Mouse (Mus musculus) hindbrain, embryonic 13.5 days (tissue): ENCODE measurements around the gene Dtd2. TPM values are rescaled to one million over a fixed set of nuclear protein-coding genes. Genes with fewer than 3 reads are reported as not detected.

Experiments
- ATAC-seq: fragments of 200-750 bp; cut with Nextera tagmentation; 2 replicates; pipeline ENCODE4 v1.8.0; 2017; ENCODE audit warnings: moderate TSS enrichment; ENCODE audit not compliant: low FRiP score
- H3K27ac ChIP-seq: fragments of 300-500 bp; sonication (generic); 2 replicates; pipeline ENCODE4 v1.5.1; 2015; ENCODE audit warnings: inconsistent platforms, mild to moderate bottlenecking, moderate library complexity
- H3K27me3 ChIP-seq: fragments of 300-500 bp; sonication (generic); 2 replicates; pipeline ENCODE4 v1.6.1; 2015; ENCODE audit warnings: mild to moderate bottlenecking, inconsistent platforms
- H3K36me3 ChIP-seq: fragments of 300-500 bp; sonication (generic); 2 replicates; pipeline ENCODE4 v1.6.1; 2015; ENCODE audit warnings: mild to moderate bottlenecking, inconsistent platforms
- H3K4me1 ChIP-seq: fragments of 300-500 bp; sonication (generic); replicated peaks from 2 replicates; pipeline ENCODE4 v1.6.1; 2015; ENCODE audit warnings: inconsistent platforms
- H3K4me2 ChIP-seq: fragments of 300-500 bp; sonication (generic); 2 replicates; pipeline ENCODE4 v1.6.1; 2015; ENCODE audit warnings: inconsistent platforms, mild to moderate bottlenecking, moderate library complexity
- H3K4me3 ChIP-seq: fragments of 300-500 bp; sonication (generic); 2 replicates; pipeline ENCODE4 v1.5.1; 2015; ENCODE audit warnings: mild to moderate bottlenecking, inconsistent platforms
- H3K9ac ChIP-seq: fragments of 300-500 bp; sonication (generic); 2 replicates; pipeline ENCODE4 v1.6.1; 2015; ENCODE audit warnings: mild to moderate bottlenecking, inconsistent platforms
- H3K9me3 ChIP-seq: fragments of 300-500 bp; sonication (generic); 2 replicates; pipeline ENCODE4 v1.6.1; 2016; ENCODE audit warnings: inconsistent platforms
- WGBS: fragments of 180-500 bp; shearing (Covaris S2); methylation state at CpG from one replicate; pipeline ENCODE4 v1.1.7; 2015; 5-methylcytosine and 5-hydroxymethylcytosine counted together
- polyA plus RNA-seq: library from polyadenylated mRNA; unstranded; fragments of >200 nt; fragmentation: Nextera tagmentation; extraction: Ambion mirVana; gene quantifications from 2 replicates; pipeline ENCODE4 v1.2.1, GENCODE M21; 2015

The Dtd2 gene
- polyA plus RNA-seq, 1 experiment from 2014 or later, result 16.5 TPM

GRCm38 (mm10) chr12:51974381-51974780 is 31.9 kb downstream of the Dtd2 start:
- 94% methylated on average over 1 of the region's 1 CpGs for WGBS
- no peak for ATAC-seq
- no peak overlapping the region for H3K4me3 ChIP-seq
- H3K9ac ChIP-seq, result no peak overlapping the region
- H3K27ac ChIP-seq, result no peak overlapping the region
- peaks cover 5% of the 10 kb centered on the region; the same call in 1 of the 2 replicates for H3K9me3 ChIP-seq
- peaks cover 14% of the 10 kb centered on the region for H3K4me1 ChIP-seq
- H3K27me3 ChIP-seq, result 0 out of 2 replicates have a peak, but pooled peaks cover 2% of the 10 kb centered on the region
- no peak overlapping the region for H3K4me2 ChIP-seq
- H3K36me3 ChIP-seq, result no peaks in the 10 kb centered on the region

- Histone ChIP-seq H3K4me1 (peaks cover 14% of the 10 kb centered on the region), H3K9ac (no peak overlapping the region), H3K9me3 (peaks cover 5% of the 10 kb centered on the region; the same call in 1 of the 2 replicates), H3K4me2 (no peak overlapping the region), H3K36me3 (no peaks in the 10 kb centered on the region), H3K4me3 (no peak overlapping the region), H3K27ac (no peak overlapping the region), H3K27me3 (0 out of 2 replicates have a peak, but pooled peaks cover 2% of the 10 kb centered on the region)
- no peak for ATAC-seq
- 97% methylated on average over 5 of the region's 5 CpGs for WGBS
Measured at GRCm38 (mm10) chr12:51972269-51973065, 33.8 kb downstream of the Dtd2 start.

- Histone ChIP-seq H3K27ac (peak within 1 kb of the TSS; percentile 90), H3K4me3 (peak within 1 kb of the TSS; percentile 92), H3K4me1 (peaks cover 14% of the 10 kb centered on the region), H3K9ac (peak within 1 kb of the TSS; percentile 87), H3K4me2 (peak within 1 kb of the TSS; percentile 65), H3K27me3 (0 out of 2 replicates have a peak, but pooled peaks cover 2% of the 10 kb centered on the region), H3K36me3 (no peaks in the 10 kb centered on the region), H3K9me3 (peaks cover 5% of the 10 kb centered on the region; the same call in 1 of the 2 replicates)
- peak; percentile 97 for ATAC-seq
- 1% methylated on average over 51 of the region's 53 CpGs for WGBS
Measured at GRCm38 (mm10) chr12:51971070-51971664, 35.1 kb downstream of the Dtd2 start, which contains the start of gene Heatr5a. Gene Heatr5a (minus strand): TSS chr12:51971321.

GRCm38 (mm10) chr12:51970352-51971069 is 35.8 kb downstream of the Dtd2 start:
- Histone ChIP-seq H3K9me3 (peaks cover 5% of the 10 kb centered on the region; the same call in 1 of the 2 replicates), H3K4me3 (peak overlapping the region; percentile 92), H3K4me2 (peak overlapping the region; percentile 65), H3K27ac (peak overlapping the region; percentile 90), H3K4me1 (peaks cover 14% of the 10 kb centered on the region), H3K27me3 (0 out of 2 replicates have a peak, but pooled peaks cover 2% of the 10 kb centered on the region), H3K9ac (peak overlapping the region; percentile 87), H3K36me3 (no peaks in the 10 kb centered on the region)
- WGBS, result 2% methylated on average over 25 of the region's 35 CpGs
- no peak; the same call in 1 of the 2 replicates for ATAC-seq

GRCm38 (mm10) chr12:51969876-51970275 is 36.4 kb downstream of the Dtd2 start:
- H3K4me3 ChIP-seq, result peak overlapping the region; percentile 92
- no peaks in the 10 kb centered on the region for H3K36me3 ChIP-seq
- no peak for ATAC-seq
- H3K4me1 ChIP-seq, result peaks cover 14% of the 10 kb centered on the region
- 0 out of 2 replicates have a peak, but pooled peaks cover 2% of the 10 kb centered on the region for H3K27me3 ChIP-seq
- H3K27ac ChIP-seq, result no peak overlapping the region
- H3K9ac ChIP-seq, result 0 out of 2 replicates have a peak overlapping the region, but pooled peaks have one; percentile 2
- 35% methylated on average over 7 of the region's 7 CpGs for WGBS
- H3K4me2 ChIP-seq, result peak overlapping the region; percentile 65
- peaks cover 5% of the 10 kb centered on the region; the same call in 1 of the 2 replicates for H3K9me3 ChIP-seq

- H3K27me3 ChIP-seq, result 0 out of 2 replicates have a peak, but pooled peaks cover 2% of the 10 kb centered on the region
- no peak overlapping the region for H3K4me2 ChIP-seq
- peaks cover 15% of the 10 kb centered on the region for H3K4me1 ChIP-seq
- H3K27ac ChIP-seq, result no peak overlapping the region
- no peak overlapping the region for H3K9ac ChIP-seq
- H3K4me3 ChIP-seq, result no peak overlapping the region
- H3K9me3 ChIP-seq, result peaks cover 5% of the 10 kb centered on the region; the same call in 1 of the 2 replicates
- ATAC-seq, result no peak
- 91% methylated on average over 2 of the region's 2 CpGs for WGBS
- no peaks in the 10 kb centered on the region for H3K36me3 ChIP-seq
Measured at GRCm38 (mm10) chr12:51969092-51969491, 37.2 kb downstream of the Dtd2 start.

- 85% methylated on average over 9 of the region's 9 CpGs for WGBS
- H3K9me3 ChIP-seq, result peaks cover 5% of the 10 kb centered on the region; the same call in 1 of the 2 replicates
- H3K4me2 ChIP-seq, result no peak overlapping the region
- H3K4me3 ChIP-seq, result no peak overlapping the region
- no peaks in the 10 kb centered on the region for H3K36me3 ChIP-seq
- peaks cover 17% of the 10 kb centered on the region for H3K4me1 ChIP-seq
- H3K27ac ChIP-seq, result no peak overlapping the region
- no peak for ATAC-seq
- no peak overlapping the region for H3K9ac ChIP-seq
- H3K27me3 ChIP-seq, result 0 out of 2 replicates have a peak, but pooled peaks cover 2% of the 10 kb centered on the region
Measured at GRCm38 (mm10) chr12:51967915-51968595, 38.2 kb downstream of the Dtd2 start.

- ATAC-seq, result no peak
- H3K27me3 ChIP-seq, result no peaks in the 10 kb centered on the region
Measured at GRCm38 (mm10) chr12:51957626-51958025, 48.7 kb downstream of the Dtd2 start.

GRCm38 (mm10) chr12:51952309-51952708 is 54.0 kb downstream of the Dtd2 start:
- Histone ChIP-seq H3K9ac (no peak overlapping the region), H3K4me1 (no peaks in the 10 kb centered on the region), H3K27ac (no peak overlapping the region), H3K9me3 (no peaks in the 10 kb centered on the region), H3K4me3 (no peak overlapping the region), H3K36me3 (peaks cover 57% of the 10 kb centered on the region), H3K27me3 (no peaks in the 10 kb centered on the region), H3K4me2 (no peak overlapping the region)
- WGBS, result 81% methylated on average over 10 of the region's 10 CpGs
- ATAC-seq, result no peak

More at GRCm38 (mm10) chr12:51957626-51958025, 48.7 kb downstream of the Dtd2 start:
- Histone ChIP-seq H3K9me3 (no peaks in the 10 kb centered on the region), H3K4me2 (no peak overlapping the region), H3K9ac (no peak overlapping the region), H3K4me1 (no peaks in the 10 kb centered on the region), H3K36me3 (peaks cover 20% of the 10 kb centered on the region), H3K4me3 (no peak overlapping the region), H3K27ac (no peak overlapping the region)
- 87% methylated on average over 6 of the region's 6 CpGs for WGBS

GRCm38 (mm10) chr12:51947498-51947945 is 58.8 kb downstream of the Dtd2 start:
- H3K4me1 ChIP-seq, result no peaks in the 10 kb centered on the region
- H3K36me3 ChIP-seq, result peaks cover 47% of the 10 kb centered on the region
- no peak overlapping the region for H3K27ac ChIP-seq
- 79% methylated on average over 10 of the region's 10 CpGs for WGBS
- H3K4me3 ChIP-seq, result no peak overlapping the region
- no peaks in the 10 kb centered on the region for H3K27me3 ChIP-seq
- no peak overlapping the region for H3K9ac ChIP-seq
- H3K9me3 ChIP-seq, result no peaks in the 10 kb centered on the region
- no peak overlapping the region for H3K4me2 ChIP-seq
- no peak for ATAC-seq

GRCm38 (mm10) chr12:51945331-51945730 is 61.0 kb downstream of the Dtd2 start:
- H3K4me2 ChIP-seq, result no peak overlapping the region
- no peak overlapping the region for H3K27ac ChIP-seq
- no peaks in the 10 kb centered on the region for H3K9me3 ChIP-seq
- WGBS, result 41% methylated on average over 9 of the region's 9 CpGs
- H3K27me3 ChIP-seq, result no peaks in the 10 kb centered on the region
- peaks cover 26% of the 10 kb centered on the region for H3K36me3 ChIP-seq
- ATAC-seq, result no peak
- H3K9ac ChIP-seq, result no peak overlapping the region
- H3K4me3 ChIP-seq, result no peak overlapping the region
- H3K4me1 ChIP-seq, result no peaks in the 10 kb centered on the region
